Mouse (Mus musculus) midbrain, postnatal 0 days (tissue): ENCODE measurements at regions not wholly inside any gene's neighbourhood (a gene's known extent, or its start where the extent isn't known, plus 50 kb on each side); places are given as distances from the start of the nearest gene placed in this dataset.

Experiments
- ATAC-seq: fragments of 200-750 bp; cut with Nextera tagmentation; 2 replicates; pipeline ENCODE4 v1.8.0; 2017; ENCODE audit warnings: moderate number of reproducible peaks, mild to moderate bottlenecking, moderate TSS enrichment, moderate library complexity; ENCODE audit not compliant: low FRiP score
- DNase-seq: peaks from one replicate; pipeline ENCODE4 v3.0.0-alpha.2; 2015; ENCODE audit warnings: low spot score
- H3K27ac ChIP-seq: fragments of 300-500 bp; sonication (generic); 2 replicates; pipeline ENCODE4 v1.5.1; 2014; ENCODE audit warnings: low read depth, mild to moderate bottlenecking, low read length, mixed read lengths
- H3K27me3 ChIP-seq: fragments of 300-500 bp; sonication (generic); 2 replicates; pipeline ENCODE4 v1.6.1; 2014; ENCODE audit warnings: low read length, control low read depth, mixed read lengths; ENCODE audit not compliant: insufficient read depth
- H3K36me3 ChIP-seq: fragments of 300-500 bp; sonication (generic); 2 replicates; pipeline ENCODE4 v1.6.1; 2014; ENCODE audit warnings: low read length, control low read depth, mixed read lengths; ENCODE audit not compliant: insufficient read depth
- H3K4me1 ChIP-seq: fragments of 300-500 bp; sonication (generic); 2 replicates; pipeline ENCODE4 v1.6.1; 2014; ENCODE audit warnings: mild to moderate bottlenecking, control low read depth, antibody characterized with exemption, low read length, mixed read lengths; ENCODE audit not compliant: insufficient read depth
- H3K4me2 ChIP-seq: fragments of 300-500 bp; sonication (generic); 2 replicates; pipeline ENCODE4 v1.6.1; 2014; ENCODE audit warnings: low read depth, mild to moderate bottlenecking, low read length, mixed read lengths; ENCODE audit not compliant: poor library complexity, severe bottlenecking
- H3K4me3 ChIP-seq: fragments of 300-500 bp; sonication (generic); 2 replicates; pipeline ENCODE4 v1.5.1; 2014; ENCODE audit warnings: low read depth, mild to moderate bottlenecking, low read length, moderate library complexity
- H3K9ac ChIP-seq: fragments of 300-500 bp; sonication (generic); replicated peaks from 2 replicates; pipeline ENCODE4 v1.6.1; 2014; ENCODE audit warnings: mild to moderate bottlenecking, low read length, moderate library complexity, mixed read lengths; ENCODE audit not compliant: poor library complexity, severe bottlenecking
- H3K9me3 ChIP-seq: fragments of 300-500 bp; sonication (generic); 2 replicates; pipeline ENCODE4 v1.6.1; 2016; ENCODE audit warnings: low read length, control low read depth
- CTCF ChIP-seq: IDR thresholded peaks from 2 replicates; pipeline ENCODE4 v1.5.1; 2016; ENCODE audit warnings: antibody characterized with exemption, mild to moderate bottlenecking
- WGBS: fragments of 180-500 bp; shearing (Covaris S2); extraction: QIAGEN DNeasy Blood & Tissue Kit; methylation state at CpG from one replicate; pipeline ENCODE4 v1.1.7; 2014; 5-methylcytosine and 5-hydroxymethylcytosine counted together

DNA sequence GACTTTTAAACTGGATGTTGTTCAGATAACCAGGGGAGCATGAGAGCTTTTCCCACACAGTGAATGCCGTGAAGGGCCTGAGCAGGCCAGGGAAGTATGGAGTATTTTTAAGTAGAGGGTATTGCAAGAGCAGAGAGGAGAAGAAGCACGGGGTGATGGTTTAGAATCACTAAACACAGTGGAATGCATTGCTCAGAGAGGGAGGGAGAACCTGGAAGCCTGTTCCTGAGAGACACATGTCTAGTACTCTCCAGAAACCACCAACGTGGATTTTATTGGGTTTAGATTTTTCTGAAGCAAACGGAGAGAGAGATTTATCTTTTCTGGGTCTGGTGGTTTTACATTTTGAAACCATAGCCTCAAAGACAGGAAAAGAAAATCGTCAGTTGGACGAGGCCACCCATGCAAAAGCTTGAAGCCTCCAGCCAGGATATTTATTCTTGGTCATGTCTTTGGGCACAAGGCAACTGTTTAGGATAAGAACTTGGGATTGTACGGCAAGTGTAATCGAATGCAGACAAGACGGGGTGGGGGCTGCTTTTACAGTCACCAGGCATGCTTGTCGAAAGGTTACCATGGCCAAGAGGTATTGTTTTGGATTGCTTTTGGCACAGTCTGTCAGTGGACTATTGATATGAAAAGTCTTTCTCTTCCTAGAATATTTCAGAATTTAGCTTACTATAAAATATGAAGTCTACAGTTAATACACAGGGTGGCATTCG, 306.2 kb downstream of the Sorl1 start:
- no peaks in the 10 kb centered on the region for H3K36me3 ChIP-seq
- no peak overlapping the region for H3K4me3 ChIP-seq
- no peaks in the 10 kb centered on the region for H3K27me3 ChIP-seq
- 66% methylated on average over 11 of the region's 11 CpGs for WGBS
- H3K9ac ChIP-seq, result no peak overlapping the region
- DNase-seq (no peak), ATAC-seq (no peak)
- no peaks in the 10 kb centered on the region for H3K9me3 ChIP-seq
- no peaks in the 10 kb centered on the region for H3K4me1 ChIP-seq
- TF ChIP-seq CTCF, result no peak
- H3K4me2 ChIP-seq, result no peak overlapping the region
- H3K27ac ChIP-seq, result no peak overlapping the region

- no peaks in the 10 kb centered on the region for H3K36me3 ChIP-seq
- 96% methylated on average over 2 of the region's 2 CpGs for WGBS
- no peak for TF ChIP-seq CTCF
- ATAC-seq (no peak), DNase-seq (no peak)
- no peaks in the 10 kb centered on the region for H3K9me3 ChIP-seq
- no peak overlapping the region for H3K27ac ChIP-seq
- H3K4me2 ChIP-seq, result no peak overlapping the region
- H3K9ac ChIP-seq, result no peak overlapping the region
- H3K27me3 ChIP-seq, result no peaks in the 10 kb centered on the region
- H3K4me3 ChIP-seq, result no peak overlapping the region
- no peaks in the 10 kb centered on the region for H3K4me1 ChIP-seq
Observed at GRCm38 (mm10) chr9:41815921-41816320, 308.2 kb downstream of the Sorl1 start.

- WGBS, result 90% methylated on average over 4 of the region's 4 CpGs
- Histone ChIP-seq H3K27me3 (no peaks in the 10 kb centered on the region), H3K27ac (no peak overlapping the region), H3K9ac (no peak overlapping the region), H3K4me2 (no peak overlapping the region), H3K4me3 (no peak overlapping the region), H3K4me1 (peaks cover 19% of the 10 kb centered on the region; the same call in 1 of the 2 replicates), H3K9me3 (no peaks in the 10 kb centered on the region), H3K36me3 (no peaks in the 10 kb centered on the region)
- no peak for TF ChIP-seq CTCF
- no peak for DNase-seq
- ATAC-seq, result no peak
Observed at GRCm38 (mm10) chr9:41809291-41809690, 314.8 kb downstream of the Sorl1 start.

- Histone ChIP-seq H3K4me2 (no peak overlapping the region), H3K9me3 (no peaks in the 10 kb centered on the region), H3K27ac (no peak overlapping the region), H3K27me3 (no peaks in the 10 kb centered on the region), H3K4me1 (peaks cover 19% of the 10 kb centered on the region; the same call in 1 of the 2 replicates), H3K36me3 (no peaks in the 10 kb centered on the region), H3K4me3 (no peak overlapping the region), H3K9ac (no peak overlapping the region)
- no peak for TF ChIP-seq CTCF
- no peak for ATAC-seq
- DNase-seq, result no peak
- 57% methylated on average over 3 of the region's 3 CpGs for WGBS
Observed at GRCm38 (mm10) chr9:41808791-41809190, 315.3 kb downstream of the Sorl1 start.

DNA sequence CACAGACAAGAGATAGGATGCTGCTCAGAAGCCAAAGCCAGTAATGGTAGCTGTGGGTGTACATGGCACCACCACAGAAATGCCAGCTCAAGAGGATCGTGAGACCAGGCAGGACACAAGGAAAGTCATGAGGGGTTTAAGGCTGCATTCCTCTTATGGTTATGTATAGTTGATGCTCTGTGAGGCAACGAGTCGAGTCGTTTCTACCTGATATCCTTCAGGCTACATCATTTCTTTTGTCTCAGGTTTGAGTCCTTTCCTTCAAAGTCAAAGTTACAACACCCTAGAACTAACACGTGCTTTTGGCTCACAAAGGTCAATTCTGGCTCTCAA, 317.8 kb downstream of the Sorl1 start:
- Histone ChIP-seq H3K27me3 (no peaks in the 10 kb centered on the region), H3K4me1 (peaks cover 19% of the 10 kb centered on the region; the same call in 1 of the 2 replicates), H3K4me2 (peak overlapping the region; percentile 36), H3K27ac (peak overlapping the region; percentile 80), H3K9ac (no peak overlapping the region; the same call in 1 of the 2 replicates), H3K4me3 (peak overlapping the region; percentile 2; the same call in 1 of the 2 replicates), H3K9me3 (no peaks in the 10 kb centered on the region), H3K36me3 (no peaks in the 10 kb centered on the region)
- 64% methylated on average over 5 of the region's 5 CpGs for WGBS
- DNase-seq, result no peak
- ATAC-seq, result 0 out of 2 replicates have a peak, but pooled peaks have one; percentile 5
- TF ChIP-seq CTCF, result no peak

DNA sequence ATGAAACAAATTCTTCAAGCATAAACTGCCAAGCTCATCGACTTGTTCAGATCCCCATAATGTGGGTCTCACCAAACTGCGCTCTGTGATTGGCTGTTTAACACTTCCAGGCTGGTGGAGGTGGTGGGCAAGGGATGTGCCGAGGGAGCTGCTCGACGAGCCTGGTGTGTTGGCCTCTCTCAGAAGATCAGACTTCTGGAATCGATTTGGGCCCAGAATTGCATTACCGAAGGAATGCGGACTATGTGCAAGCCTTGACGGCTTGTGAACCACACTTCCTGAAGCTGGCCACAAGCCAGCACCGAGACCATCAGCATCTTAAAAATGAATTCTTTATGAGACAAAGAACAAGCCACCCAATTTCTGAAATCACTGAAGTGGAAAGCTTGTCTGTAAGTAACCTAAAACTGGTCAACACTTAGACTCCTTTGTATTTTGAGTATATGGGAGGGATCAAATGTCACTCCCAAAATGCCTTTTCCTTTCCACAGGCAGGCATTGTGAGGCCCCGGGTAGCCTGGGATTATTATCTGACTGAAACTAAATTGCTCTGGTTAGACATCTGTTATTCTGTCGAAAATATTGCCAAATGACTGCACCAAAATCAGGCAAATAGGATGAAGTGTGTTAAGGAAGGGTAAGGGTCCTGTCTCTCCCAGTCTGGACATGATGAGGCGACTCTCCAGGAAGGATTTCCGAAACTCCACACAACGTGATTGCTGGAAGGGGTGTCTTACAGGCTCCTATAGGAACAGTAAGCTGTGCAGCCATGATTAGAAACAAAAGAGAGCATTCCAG, 318.4 kb downstream of the Sorl1 start:
- Histone ChIP-seq H3K36me3 (no peaks in the 10 kb centered on the region), H3K4me1 (peaks cover 19% of the 10 kb centered on the region; the same call in 1 of the 2 replicates), H3K27me3 (no peaks in the 10 kb centered on the region), H3K4me2 (peak overlapping the region; percentile 36), H3K4me3 (peak overlapping the region; percentile 2; the same call in 1 of the 2 replicates), H3K9me3 (no peaks in the 10 kb centered on the region), H3K27ac (peak overlapping the region; percentile 80), H3K9ac (no peak overlapping the region; the same call in 1 of the 2 replicates)
- DNase-seq (peak; percentile 22), ATAC-seq (0 out of 2 replicates have a peak, but pooled peaks have one; percentile 49)
- no peak for TF ChIP-seq CTCF
- 10% methylated on average over 15 of the region's 15 CpGs for WGBS
